Mouse (Mus musculus): ENCODE measurements around the gene Trpm8. TPM values are rescaled to one million over a fixed set of nuclear protein-coding genes. Genes with fewer than 3 reads are reported as not detected.

Gene Trpm8
- polyA plus RNA-seq, 1 experiment from 2014 or later = 0.07 TPM

GRCm38 (mm10) chr1:88322146-88322545 lies 44.7 kb downstream of the Trpm8 start:
- ATAC-seq (ENCODE audit: low read depth) = no peak
- Histone ChIP-seq H3K9me3 (no peaks in the 10 kb centered on the region), H3K4me1 (replicated peaks) (no peaks in the 10 kb centered on the region), H3K4me2 (no peak overlapping the region), H3K27ac (replicated peaks) (no peak overlapping the region), H3K4me3 (no peak overlapping the region), H3K36me3 (no peaks in the 10 kb centered on the region), H3K9ac (no peak overlapping the region), H3K27me3 (no peaks in the 10 kb centered on the region)

GRCm38 (mm10) chr1:88323101-88323500 lies 45.6 kb downstream of the Trpm8 start:
- Histone ChIP-seq H3K4me3 (no peak overlapping the region), H3K4me1 (replicated peaks) (no peaks in the 10 kb centered on the region), H3K27ac (replicated peaks) (no peak overlapping the region), H3K4me2 (no peak overlapping the region), H3K9me3 (no peaks in the 10 kb centered on the region), H3K36me3 (no peaks in the 10 kb centered on the region), H3K27me3 (no peaks in the 10 kb centered on the region), H3K9ac (no peak overlapping the region)
- no peak for ATAC-seq (ENCODE audit: low read depth)
- WGBS = 86% methylated on average over 3 of the region's 3 CpGs

DNA sequence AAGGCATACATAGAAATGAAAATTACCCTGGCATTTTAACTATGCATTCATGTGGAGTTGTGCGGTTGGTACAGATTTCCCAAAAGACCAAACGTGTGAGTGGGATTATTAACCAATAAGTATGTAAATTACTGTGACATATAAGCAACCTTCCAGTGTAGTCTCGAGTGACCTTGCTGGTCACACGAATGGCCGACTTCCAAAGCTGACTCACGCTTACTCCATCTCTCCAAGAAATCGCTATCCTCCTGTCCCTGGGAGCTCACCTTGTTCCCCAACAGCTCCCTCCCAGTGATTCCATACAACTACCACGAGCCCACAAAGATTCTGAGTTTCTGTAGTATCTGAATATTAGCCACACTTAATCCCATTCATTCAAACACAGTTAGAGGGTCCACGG lies 62.0 kb downstream of the Trpm8 start:
- H3K4me1 ChIP-seq (replicated peaks) = no peaks in the 10 kb centered on the region
- H3K27ac ChIP-seq (replicated peaks) = no peak overlapping the region
- ATAC-seq (ENCODE audit: low read depth) = no peak
- H3K4me2 ChIP-seq = no peak overlapping the region
- H3K9me3 ChIP-seq = no peaks in the 10 kb centered on the region
- H3K9ac ChIP-seq = no peak overlapping the region
- no peak overlapping the region for H3K4me3 ChIP-seq
- no peaks in the 10 kb centered on the region for H3K36me3 ChIP-seq
- WGBS = 71% methylated on average over 9 of the region's 9 CpGs
- no peaks in the 10 kb centered on the region for H3K27me3 ChIP-seq

GRCm38 (mm10) chr1:88342615-88343014 lies 65.2 kb downstream of the Trpm8 start:
- no peak overlapping the region for H3K27ac ChIP-seq (replicated peaks)
- no peaks in the 10 kb centered on the region for H3K36me3 ChIP-seq
- no peaks in the 10 kb centered on the region for H3K27me3 ChIP-seq
- no peak overlapping the region for H3K4me3 ChIP-seq
- no peaks in the 10 kb centered on the region for H3K9me3 ChIP-seq
- 89% methylated on average over 3 of the region's 3 CpGs for WGBS
- no peak overlapping the region for H3K9ac ChIP-seq
- H3K4me1 ChIP-seq (replicated peaks) = no peaks in the 10 kb centered on the region
- ATAC-seq (ENCODE audit: low read depth) = no peak
- no peak overlapping the region for H3K4me2 ChIP-seq

DNA sequence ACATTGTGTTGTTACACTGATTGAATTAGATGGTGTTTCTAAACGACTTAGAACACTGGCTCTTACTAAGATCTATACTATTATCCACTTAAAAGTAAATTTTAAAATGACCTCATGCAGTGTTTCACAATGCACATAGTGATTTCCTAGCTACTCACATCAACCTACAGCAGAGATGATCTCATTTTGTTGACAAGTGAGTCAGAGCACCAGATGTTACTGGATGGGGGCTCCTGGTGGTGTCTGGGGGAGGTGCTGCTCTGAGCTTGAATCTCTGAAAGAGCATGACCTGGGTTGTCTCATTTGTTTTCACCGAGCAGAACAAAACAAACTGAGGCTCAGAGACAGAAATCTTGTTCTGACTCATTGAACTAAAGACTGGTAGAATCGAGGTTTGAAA lies 68.1 kb downstream of the Trpm8 start:
- no peak overlapping the region for H3K4me3 ChIP-seq
- H3K4me2 ChIP-seq = no peak overlapping the region
- 34% methylated on average over 3 of the region's 3 CpGs for WGBS
- H3K27me3 ChIP-seq = no peaks in the 10 kb centered on the region
- no peak overlapping the region for H3K27ac ChIP-seq (replicated peaks)
- no peak for ATAC-seq (ENCODE audit: low read depth)
- H3K9me3 ChIP-seq = no peaks in the 10 kb centered on the region
- H3K4me1 ChIP-seq (replicated peaks) = no peaks in the 10 kb centered on the region
- no peaks in the 10 kb centered on the region for H3K36me3 ChIP-seq
- no peak overlapping the region for H3K9ac ChIP-seq

- Histone ChIP-seq H3K4me3 (no peak overlapping the region), H3K27me3 (no peaks in the 10 kb centered on the region), H3K4me1 (replicated peaks) (0 out of 2 replicates have a peak, but pooled peaks cover 4% of the 10 kb centered on the region), H3K36me3 (no peaks in the 10 kb centered on the region), H3K27ac (replicated peaks) (no peak overlapping the region), H3K9me3 (no peaks in the 10 kb centered on the region), H3K4me2 (no peak overlapping the region), H3K9ac (no peak overlapping the region)
- 89% methylated on average over 5 of the region's 5 CpGs for WGBS
- no peak for ATAC-seq (ENCODE audit: low read depth)
These were observed 71.1 kb downstream of the Trpm8 start for GRCm38 (mm10) chr1:88348496-88349005.

DNA sequence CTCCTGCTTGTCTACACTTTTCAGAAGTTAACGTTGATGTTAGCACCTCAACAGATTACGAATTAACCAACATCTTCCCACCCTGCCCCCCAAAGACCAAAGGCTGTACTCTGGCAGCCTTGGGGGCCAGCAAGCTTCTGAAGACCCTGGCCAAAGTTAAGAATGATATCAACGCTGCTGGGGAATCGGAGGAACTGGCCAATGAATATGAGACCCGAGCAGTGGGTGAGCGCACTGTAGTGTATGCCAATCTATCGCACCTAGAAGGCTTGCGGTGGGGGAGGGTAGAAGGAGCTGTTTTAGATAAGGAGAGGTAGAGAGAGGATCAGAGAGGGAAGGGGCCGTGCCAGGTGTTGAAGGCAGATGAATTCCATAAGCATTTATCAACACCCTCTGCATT lies 73.3 kb downstream of the Trpm8 start:
- Histone ChIP-seq H3K4me1 (replicated peaks) (0 out of 2 replicates have a peak, but pooled peaks cover 4% of the 10 kb centered on the region), H3K9ac (no peak overlapping the region), H3K4me2 (no peak overlapping the region), H3K9me3 (no peaks in the 10 kb centered on the region), H3K27me3 (no peaks in the 10 kb centered on the region), H3K36me3 (no peaks in the 10 kb centered on the region), H3K27ac (replicated peaks) (no peak overlapping the region), H3K4me3 (no peak overlapping the region)
- WGBS = 92% methylated on average over 9 of the region's 9 CpGs
- ATAC-seq (ENCODE audit: low read depth) = no peak

GRCm38 (mm10) chr1:88355025-88355424 lies 77.6 kb downstream of the Trpm8 start:
- Histone ChIP-seq H3K9me3 (no peaks in the 10 kb centered on the region), H3K4me2 (no peak overlapping the region), H3K27me3 (no peaks in the 10 kb centered on the region), H3K36me3 (no peaks in the 10 kb centered on the region), H3K4me1 (replicated peaks) (0 out of 2 replicates have a peak, but pooled peaks cover 4% of the 10 kb centered on the region), H3K27ac (replicated peaks) (no peak overlapping the region), H3K4me3 (no peak overlapping the region), H3K9ac (no peak overlapping the region)
- 90% methylated on average over 12 of the region's 12 CpGs for WGBS
- ATAC-seq (ENCODE audit: low read depth) = no peak

GRCm38 (mm10) chr1:88355681-88356080 lies 78.2 kb downstream of the Trpm8 start:
- Histone ChIP-seq H3K4me1 (replicated peaks) (0 out of 2 replicates have a peak, but pooled peaks cover 4% of the 10 kb centered on the region), H3K36me3 (no peaks in the 10 kb centered on the region), H3K4me3 (no peak overlapping the region), H3K9me3 (no peaks in the 10 kb centered on the region), H3K9ac (no peak overlapping the region), H3K27me3 (no peaks in the 10 kb centered on the region), H3K27ac (replicated peaks) (no peak overlapping the region), H3K4me2 (no peak overlapping the region)
- WGBS = 94% methylated on average over 3 of the region's 3 CpGs
- ATAC-seq (ENCODE audit: low read depth) = no peak

DNA sequence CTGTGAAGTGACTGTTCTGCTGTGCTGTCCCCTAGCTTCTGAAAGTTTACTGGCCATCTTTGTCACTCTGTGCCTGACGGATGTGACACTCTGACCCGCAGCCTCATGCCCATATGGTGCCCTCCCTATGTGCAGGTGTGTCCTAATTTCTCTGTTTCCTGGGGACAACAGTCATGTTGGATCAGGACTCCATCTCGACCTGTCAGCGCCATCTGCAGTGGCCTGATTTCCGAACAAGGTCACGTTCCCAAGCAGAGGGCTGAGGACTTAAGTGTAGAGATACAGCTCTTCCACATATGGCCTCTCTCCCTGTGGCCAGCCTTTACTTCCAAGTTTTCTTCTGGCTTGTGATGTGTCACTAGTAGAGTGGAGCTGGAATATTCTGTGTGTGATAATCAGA lies 79.2 kb downstream of the Trpm8 start:
- no peak overlapping the region for H3K4me2 ChIP-seq
- no peaks in the 10 kb centered on the region for H3K36me3 ChIP-seq
- 0 out of 2 replicates have a peak, but pooled peaks cover 4% of the 10 kb centered on the region for H3K4me1 ChIP-seq (replicated peaks)
- WGBS = 83% methylated on average over 6 of the region's 6 CpGs
- H3K4me3 ChIP-seq = no peak overlapping the region
- no peak overlapping the region for H3K27ac ChIP-seq (replicated peaks)
- no peaks in the 10 kb centered on the region for H3K27me3 ChIP-seq
- no peaks in the 10 kb centered on the region for H3K9me3 ChIP-seq
- H3K9ac ChIP-seq = no peak overlapping the region
- no peak for ATAC-seq (ENCODE audit: low read depth)

GRCm38 (mm10) chr1:88357458-88358090 lies 80.1 kb downstream of the Trpm8 start:
- H3K36me3 ChIP-seq = no peaks in the 10 kb centered on the region
- peak; percentile 84 for ATAC-seq (ENCODE audit: low read depth)
- no peaks in the 10 kb centered on the region for H3K9me3 ChIP-seq
- no peak overlapping the region for H3K4me2 ChIP-seq
- H3K4me3 ChIP-seq = no peak overlapping the region
- 0 out of 2 replicates have a peak, but pooled peaks cover 4% of the 10 kb centered on the region for H3K4me1 ChIP-seq (replicated peaks)
- H3K27me3 ChIP-seq = no peaks in the 10 kb centered on the region
- 55% methylated on average over 6 of the region's 6 CpGs for WGBS
- no peak overlapping the region for H3K27ac ChIP-seq (replicated peaks)
- H3K9ac ChIP-seq = 0 out of 2 replicates have a peak overlapping the region, but pooled peaks have one; percentile 41

DNA sequence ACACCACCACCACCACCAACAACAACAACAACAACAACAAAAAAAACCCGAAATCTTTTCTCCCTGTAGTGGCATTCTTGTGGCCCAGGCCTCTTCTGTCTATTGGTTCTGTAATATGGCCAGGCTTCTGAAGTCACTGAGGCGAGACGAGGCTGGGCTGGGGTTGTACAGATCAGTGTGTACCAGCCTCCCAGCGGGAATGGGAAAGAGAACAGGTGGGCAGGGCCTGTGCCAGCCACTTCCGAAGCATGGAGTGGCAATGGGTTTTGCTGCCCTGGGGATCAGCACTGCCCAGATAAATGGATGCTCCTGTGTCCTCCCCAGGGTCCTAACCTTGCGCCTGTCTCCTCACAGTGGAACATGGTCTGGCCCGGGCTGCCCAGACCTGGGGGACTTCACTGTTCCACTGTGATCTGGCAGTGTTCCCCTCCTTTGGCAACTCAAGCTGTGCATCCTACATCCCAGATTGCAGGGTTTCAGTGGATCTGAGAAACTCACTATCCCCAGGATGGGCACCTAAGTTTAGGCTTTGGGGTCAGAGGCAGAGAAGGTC lies 80.7 kb downstream of the Trpm8 start:
- Histone ChIP-seq H3K4me2 (no peak overlapping the region), H3K4me1 (replicated peaks) (no peaks in the 10 kb centered on the region), H3K27me3 (no peaks in the 10 kb centered on the region), H3K27ac (replicated peaks) (no peak overlapping the region), H3K9ac (no peak overlapping the region), H3K4me3 (no peak overlapping the region), H3K36me3 (no peaks in the 10 kb centered on the region), H3K9me3 (no peaks in the 10 kb centered on the region)
- ATAC-seq (ENCODE audit: low read depth) = peak; percentile 40; the same call in 1 of the 2 replicates
- WGBS = 83% methylated on average over 7 of the region's 7 CpGs

DNA sequence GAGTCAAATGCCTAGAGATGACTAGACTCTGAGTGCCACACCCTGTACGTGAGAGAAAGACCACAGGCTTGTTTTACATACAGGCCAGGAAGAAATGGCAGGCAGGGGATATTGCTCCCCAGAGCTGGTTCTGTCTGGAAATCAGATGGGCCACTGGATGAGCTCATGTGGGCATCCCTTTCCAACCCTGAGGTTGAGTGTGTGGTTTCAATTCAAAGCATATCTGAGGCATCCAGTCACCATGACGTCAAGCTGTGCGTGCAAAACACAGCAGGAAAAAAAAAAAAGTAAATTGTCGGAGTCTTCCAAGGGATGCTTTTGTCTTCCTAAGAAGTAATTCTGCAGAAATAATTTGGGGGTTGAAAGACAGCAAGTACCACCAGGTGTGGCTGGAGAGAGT lies 83.6 kb downstream of the Trpm8 start:
- WGBS = 50% methylated on average over 4 of the region's 4 CpGs
- H3K9ac ChIP-seq = no peak overlapping the region
- H3K27me3 ChIP-seq = no peaks in the 10 kb centered on the region
- ATAC-seq (ENCODE audit: low read depth) = no peak
- H3K4me1 ChIP-seq (replicated peaks) = no peaks in the 10 kb centered on the region
- H3K36me3 ChIP-seq = no peaks in the 10 kb centered on the region
- no peak overlapping the region for H3K27ac ChIP-seq (replicated peaks)
- H3K4me2 ChIP-seq = no peak overlapping the region
- H3K9me3 ChIP-seq = no peaks in the 10 kb centered on the region
- H3K4me3 ChIP-seq = no peak overlapping the region

All from neural tube, embryonic 13.5 days (tissue).